Mouse (Mus musculus) limb, embryonic 10.5 days (tissue): Measurements from ENCODE around the gene Mtfp1. TPM values are rescaled to one million over a fixed set of nuclear protein-coding genes. Genes with fewer than 3 reads are reported as not detected.
"Not testable (repeated sequence)": the region's sequence is repeated elsewhere in the genome, so short reads cannot be mapped to it uniquely, and the experiment has no call there.

ENCODE experiments used
- DNase-seq: peaks from one replicate; pipeline ENCODE4 v3.0.0-alpha.2; 2017; ENCODE audit warnings: low spot score
- H3K27ac ChIP-seq: fragments of 300-500 bp; sonication (generic); 2 replicates; pipeline ENCODE4 v1.5.1; 2016; ENCODE audit warnings: mild to moderate bottlenecking
- H3K27me3 ChIP-seq: fragments of 300-500 bp; sonication (generic); 2 replicates; pipeline ENCODE4 v1.6.1; 2016; ENCODE audit warnings: low read depth, mild to moderate bottlenecking; ENCODE audit not compliant: poor library complexity, severe bottlenecking
- H3K36me3 ChIP-seq: fragments of 300-500 bp; sonication (generic); 2 replicates; pipeline ENCODE4 v1.6.1; 2016; ENCODE audit warnings: mild to moderate bottlenecking, moderate library complexity
- H3K4me1 ChIP-seq: fragments of 300-500 bp; sonication (generic); 2 replicates; pipeline ENCODE4 v1.6.1; 2016
- H3K4me3 ChIP-seq: fragments of 300-500 bp; sonication (generic); 2 replicates; pipeline ENCODE4 v1.5.1; 2016; ENCODE audit warnings: mild to moderate bottlenecking, moderate library complexity
- H3K9me3 ChIP-seq: fragments of 300-500 bp; sonication (generic); replicated peaks from 2 replicates; pipeline ENCODE4 v1.6.1; 2016; ENCODE audit warnings: mild to moderate bottlenecking
- WGBS: fragments of 180-500 bp; shearing (Covaris S2); methylation state at CpG from one replicate; pipeline ENCODE4 v1.1.7; 2016; 5-methylcytosine and 5-hydroxymethylcytosine counted together
- polyA plus RNA-seq: library from polyadenylated mRNA; unstranded; fragments of >200 nt; fragmentation: Nextera tagmentation; extraction: Ambion mirVana; gene quantifications from 2 replicates; pipeline ENCODE4 v1.2.1, GENCODE M21; 2016

Mtfp1 gene
- polyA plus RNA-seq, 1 experiment from 2014 or later: 12.5 TPM

DNA sequence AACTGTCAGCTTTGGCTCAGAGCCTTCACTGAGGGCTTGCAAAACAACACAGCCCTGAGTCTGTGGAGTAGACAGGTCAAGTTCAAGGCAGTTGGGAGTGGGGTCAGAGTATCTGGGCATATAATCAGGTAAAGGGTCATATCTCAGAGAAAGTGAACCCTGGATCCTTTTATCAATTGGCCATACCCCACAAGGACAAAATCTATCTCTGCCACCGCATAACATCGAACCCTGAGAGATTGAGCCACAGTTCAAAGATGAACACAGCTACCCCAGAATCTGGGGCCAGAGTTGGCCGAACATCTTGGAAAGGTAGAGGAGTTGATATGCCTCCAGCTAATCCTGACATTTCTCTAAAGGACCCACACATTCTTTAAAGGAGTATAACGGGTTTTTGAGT, 16.8 kb upstream of the Mtfp1 start:
- no peak for DNase-seq
- H3K27ac ChIP-seq: no peak overlapping the region
- H3K9me3 ChIP-seq: no peaks in the 10 kb centered on the region
- no peak overlapping the region for H3K4me3 ChIP-seq
- 0 out of 2 replicates have a peak, but pooled peaks cover 4% of the 10 kb centered on the region for H3K4me1 ChIP-seq
- no peaks in the 10 kb centered on the region for H3K36me3 ChIP-seq
- peaks cover 8% of the 10 kb centered on the region for H3K27me3 ChIP-seq
- whole genome bisulfite sequencing: 90% methylated on average over 4 of the region's 4 CpGs

DNA sequence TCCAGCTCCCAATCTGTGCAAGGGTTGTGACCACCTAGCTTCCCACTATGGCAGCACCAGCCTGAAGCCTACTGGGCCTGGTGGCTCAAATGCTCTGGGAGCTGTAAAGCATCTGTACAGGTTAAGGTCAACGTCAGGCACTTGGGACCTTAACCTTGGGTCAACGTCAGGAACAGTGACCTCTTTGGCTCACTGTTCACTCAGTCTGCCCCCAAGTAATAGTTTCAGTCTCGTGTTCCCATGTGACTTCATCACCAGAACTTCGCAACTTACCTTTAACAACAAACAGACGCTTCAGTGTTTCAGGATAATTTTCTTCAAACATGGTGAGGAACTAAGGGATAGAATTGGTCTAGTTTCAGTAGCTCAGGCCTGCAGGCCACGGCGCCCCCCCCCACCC, 13.4 kb upstream of the Mtfp1 start:
- Histone ChIP-seq H3K4me1 (0 out of 2 replicates have a peak, but pooled peaks cover 4% of the 10 kb centered on the region), H3K27me3 (no peaks in the 10 kb centered on the region), H3K4me3 (no peak overlapping the region), H3K36me3 (no peaks in the 10 kb centered on the region), H3K9me3 (no peaks in the 10 kb centered on the region), H3K27ac (no peak overlapping the region)
- 77% methylated on average over 7 of the region's 7 CpGs for WGBS
- DNase-seq: no peak

DNA sequence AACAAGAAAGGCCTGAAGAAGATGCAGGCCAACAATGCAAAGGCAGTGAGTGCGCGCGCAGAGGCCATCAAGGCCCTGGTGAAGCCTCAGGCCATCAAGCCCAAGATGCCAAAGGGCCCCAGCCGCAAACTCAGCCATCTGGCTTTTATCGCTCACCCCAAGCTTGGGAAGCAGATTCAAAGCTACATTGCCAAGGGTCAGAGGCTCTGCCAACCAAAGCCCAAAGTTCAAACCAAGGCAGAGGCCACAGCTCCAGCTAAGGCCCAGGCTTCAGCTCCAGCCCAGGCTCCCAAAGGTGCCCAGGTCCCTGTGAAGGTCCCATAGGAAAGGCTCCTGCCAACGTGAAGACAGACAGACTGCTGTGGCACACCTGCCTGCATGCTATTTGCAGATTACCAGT, 12.7 kb upstream of the Mtfp1 start:
- not testable (repeated sequence) for DNase-seq, H3K36me3 ChIP-seq, H3K9me3 ChIP-seq, H3K4me1 ChIP-seq, H3K4me3 ChIP-seq, H3K27me3 ChIP-seq, H3K27ac ChIP-seq
- 92% methylated on average over 6 of the region's 6 CpGs for WGBS

DNA sequence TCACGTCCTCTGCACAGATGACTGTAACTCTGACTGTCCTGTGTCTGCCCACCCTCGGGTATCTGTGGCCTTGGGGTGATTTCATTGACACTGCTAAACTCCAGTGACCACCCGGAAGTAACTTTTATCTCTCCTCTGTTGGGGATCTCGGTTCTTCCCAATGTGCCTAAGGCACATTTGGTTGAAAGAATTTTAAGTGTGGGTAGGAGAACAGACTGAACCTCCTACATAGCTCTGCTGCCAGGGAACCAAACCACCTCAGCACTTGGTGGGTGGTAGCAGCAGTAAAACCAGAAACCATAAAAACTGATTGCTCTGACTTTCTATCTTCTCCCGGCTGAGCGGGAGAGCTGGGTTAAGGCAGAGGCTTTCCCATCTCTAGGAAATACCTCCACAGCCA, 10.2 kb upstream of the Mtfp1 start:
- no peak for DNase-seq
- H3K27ac ChIP-seq: no peak overlapping the region
- WGBS: 50% methylated on average over 6 of the region's 6 CpGs
- no peak overlapping the region for H3K4me3 ChIP-seq
- no peaks in the 10 kb centered on the region for H3K9me3 ChIP-seq
- no peaks in the 10 kb centered on the region for H3K36me3 ChIP-seq
- no peaks in the 10 kb centered on the region for H3K27me3 ChIP-seq
- H3K4me1 ChIP-seq: 0 out of 2 replicates have a peak, but pooled peaks cover 4% of the 10 kb centered on the region

DNA sequence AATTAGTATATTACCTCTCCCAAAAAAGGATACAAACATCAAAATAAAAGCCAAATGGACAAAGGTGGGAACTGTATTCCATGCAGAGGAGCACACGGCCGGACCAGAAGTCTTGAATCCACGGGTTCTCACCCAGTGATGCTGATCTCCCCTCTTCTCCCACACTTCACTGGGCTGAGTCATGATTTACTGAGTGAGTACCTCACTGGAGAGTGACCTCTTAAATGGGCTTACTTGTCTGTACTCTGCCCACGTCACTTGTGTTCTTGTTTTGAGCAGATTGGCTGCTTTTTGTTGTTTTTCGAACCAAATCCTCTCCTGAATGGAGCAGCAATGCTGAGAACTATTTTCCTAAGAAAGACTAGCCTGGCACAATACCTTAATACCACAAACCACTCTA, 9.7 kb upstream of the Mtfp1 start:
- no peak overlapping the region for H3K4me3 ChIP-seq
- H3K27ac ChIP-seq: no peak overlapping the region
- 0 out of 2 replicates have a peak, but pooled peaks cover 4% of the 10 kb centered on the region for H3K4me1 ChIP-seq
- no peaks in the 10 kb centered on the region for H3K27me3 ChIP-seq
- 80% methylated on average over 5 of the region's 5 CpGs for WGBS
- H3K9me3 ChIP-seq: no peaks in the 10 kb centered on the region
- no peak for DNase-seq
- no peaks in the 10 kb centered on the region for H3K36me3 ChIP-seq

DNA sequence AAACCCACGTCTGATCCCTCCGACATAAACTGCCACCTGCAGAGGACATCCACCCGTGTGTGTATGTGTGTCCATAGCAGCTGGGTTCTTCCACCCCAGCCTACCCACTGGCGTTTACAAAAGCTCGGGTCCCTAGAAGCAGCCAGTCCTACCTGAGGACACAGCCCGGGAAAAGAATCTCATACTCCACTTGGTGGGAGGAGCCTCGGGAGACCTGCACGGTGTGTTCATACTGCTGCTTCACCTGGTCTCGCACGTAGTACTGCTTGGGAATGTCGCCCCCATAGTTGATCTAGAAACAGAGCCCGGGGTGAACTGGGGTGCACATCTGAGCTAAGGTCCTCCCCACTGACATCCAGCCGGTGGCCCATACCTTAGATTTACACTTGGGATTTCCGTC, 8.3 kb upstream of the Mtfp1 start:
- H3K27ac ChIP-seq: no peak overlapping the region
- H3K4me1 ChIP-seq: no peaks in the 10 kb centered on the region
- no peaks in the 10 kb centered on the region for H3K36me3 ChIP-seq
- WGBS: 86% methylated on average over 14 of the region's 14 CpGs
- H3K9me3 ChIP-seq: no peaks in the 10 kb centered on the region
- H3K4me3 ChIP-seq: no peak overlapping the region
- H3K27me3 ChIP-seq: no peaks in the 10 kb centered on the region
- no peak for DNase-seq

DNA sequence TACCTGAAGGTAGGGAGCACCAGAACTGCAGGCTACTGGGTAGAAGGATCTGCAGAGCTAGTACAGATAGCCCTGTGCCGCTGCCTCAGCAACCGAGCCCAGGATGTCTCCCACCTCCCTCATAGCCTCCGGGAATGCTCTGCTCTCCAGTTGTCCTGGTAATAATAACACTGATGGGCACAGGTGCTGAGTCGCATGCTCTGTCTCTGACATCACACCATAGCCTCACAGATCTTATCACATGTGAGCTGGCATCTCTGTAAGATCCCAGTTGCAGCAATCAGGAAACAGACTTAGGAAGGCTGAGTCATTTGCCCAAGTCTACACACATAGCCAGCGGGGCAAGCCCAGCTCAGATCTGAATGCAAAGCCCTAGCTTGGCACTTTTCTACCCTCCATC, 6.6 kb upstream of the Mtfp1 start:
- H3K9me3 ChIP-seq: no peaks in the 10 kb centered on the region
- H3K4me3 ChIP-seq: no peak overlapping the region
- H3K4me1 ChIP-seq: peaks cover 8% of the 10 kb centered on the region
- no peak for DNase-seq
- H3K27ac ChIP-seq: no peak overlapping the region
- 88% methylated on average over 5 of the region's 5 CpGs for WGBS
- H3K36me3 ChIP-seq: no peaks in the 10 kb centered on the region
- no peaks in the 10 kb centered on the region for H3K27me3 ChIP-seq

DNA sequence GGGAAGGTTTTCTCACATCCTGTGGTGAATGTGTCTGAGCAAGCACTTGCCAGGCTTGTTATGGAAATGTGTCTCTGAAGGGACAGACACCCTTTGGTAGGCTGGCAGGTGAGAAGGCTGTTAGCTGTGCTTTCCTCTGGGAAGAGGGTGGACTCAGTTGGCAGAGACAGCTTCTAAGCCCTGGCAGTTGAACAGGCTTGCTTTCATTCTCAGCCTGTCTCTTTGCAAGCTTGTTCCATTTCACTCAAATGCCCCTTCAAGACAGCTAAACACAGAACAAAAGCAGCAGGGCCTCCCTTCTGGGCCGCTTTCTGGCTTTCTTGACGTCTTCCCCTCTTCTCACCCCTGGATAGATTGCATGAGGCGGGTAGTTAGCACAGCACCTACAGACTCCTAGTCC, 4.2 kb upstream of the Mtfp1 start:
- no peak overlapping the region for H3K27ac ChIP-seq
- WGBS: 62% methylated on average over 3 of the region's 3 CpGs
- H3K9me3 ChIP-seq: no peaks in the 10 kb centered on the region
- peaks cover 22% of the 10 kb centered on the region for H3K4me1 ChIP-seq
- H3K4me3 ChIP-seq: no peak overlapping the region
- DNase-seq: no peak
- no peaks in the 10 kb centered on the region for H3K27me3 ChIP-seq
- no peaks in the 10 kb centered on the region for H3K36me3 ChIP-seq

DNA sequence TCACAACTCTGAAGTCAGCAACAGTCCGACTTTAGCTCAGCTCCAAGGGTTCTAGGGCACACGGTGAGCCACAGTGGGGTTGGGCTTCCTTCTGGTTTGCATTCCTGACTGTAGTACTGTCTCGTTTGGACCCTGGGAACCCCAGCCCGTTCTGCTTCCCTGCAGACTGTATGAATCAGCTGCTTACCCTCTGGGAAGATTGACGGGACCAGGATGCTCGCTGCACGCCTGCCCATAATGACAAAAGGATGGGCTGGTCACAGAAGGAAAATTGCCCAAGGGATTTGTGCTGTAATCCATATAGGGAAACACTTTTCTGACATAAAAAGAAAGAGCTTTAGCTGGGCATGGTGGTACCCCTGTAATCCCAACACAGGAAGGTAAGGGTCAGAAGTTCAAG, 3.6 kb upstream of the Mtfp1 start:
- Histone ChIP-seq H3K27ac (no peak overlapping the region), H3K27me3 (no peaks in the 10 kb centered on the region), H3K4me1 (peaks cover 25% of the 10 kb centered on the region), H3K36me3 (no peaks in the 10 kb centered on the region), H3K4me3 (no peak overlapping the region), H3K9me3 (no peaks in the 10 kb centered on the region)
- 76% methylated on average over 7 of the region's 7 CpGs for WGBS
- no peak for DNase-seq

DNA sequence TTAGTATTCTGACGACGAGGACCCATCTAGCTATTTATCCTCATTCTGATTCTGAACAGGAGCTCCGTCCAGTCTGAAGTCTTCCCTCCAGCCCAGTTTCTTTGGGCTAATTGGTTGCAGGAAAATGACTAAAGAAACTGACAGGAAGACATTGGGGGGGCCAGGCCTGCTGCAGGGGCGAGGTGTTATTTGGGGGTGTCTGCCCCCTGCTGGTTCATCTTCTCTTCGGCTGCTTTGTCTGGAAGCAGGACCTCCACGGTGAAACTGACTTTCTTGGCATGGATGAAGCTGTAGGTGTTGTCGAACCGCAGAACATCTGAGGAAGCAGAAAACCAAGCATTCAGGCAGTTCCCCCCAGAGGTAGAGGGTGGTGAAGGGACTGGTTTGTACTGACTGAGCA, 2.9 kb upstream of the Mtfp1 start:
- peaks cover 25% of the 10 kb centered on the region for H3K4me1 ChIP-seq
- DNase-seq: no peak
- no peaks in the 10 kb centered on the region for H3K9me3 ChIP-seq
- no peak overlapping the region for H3K4me3 ChIP-seq
- H3K27me3 ChIP-seq: no peaks in the 10 kb centered on the region
- WGBS: 70% methylated on average over 8 of the region's 8 CpGs
- no peaks in the 10 kb centered on the region for H3K36me3 ChIP-seq
- H3K27ac ChIP-seq: no peak overlapping the region

DNA sequence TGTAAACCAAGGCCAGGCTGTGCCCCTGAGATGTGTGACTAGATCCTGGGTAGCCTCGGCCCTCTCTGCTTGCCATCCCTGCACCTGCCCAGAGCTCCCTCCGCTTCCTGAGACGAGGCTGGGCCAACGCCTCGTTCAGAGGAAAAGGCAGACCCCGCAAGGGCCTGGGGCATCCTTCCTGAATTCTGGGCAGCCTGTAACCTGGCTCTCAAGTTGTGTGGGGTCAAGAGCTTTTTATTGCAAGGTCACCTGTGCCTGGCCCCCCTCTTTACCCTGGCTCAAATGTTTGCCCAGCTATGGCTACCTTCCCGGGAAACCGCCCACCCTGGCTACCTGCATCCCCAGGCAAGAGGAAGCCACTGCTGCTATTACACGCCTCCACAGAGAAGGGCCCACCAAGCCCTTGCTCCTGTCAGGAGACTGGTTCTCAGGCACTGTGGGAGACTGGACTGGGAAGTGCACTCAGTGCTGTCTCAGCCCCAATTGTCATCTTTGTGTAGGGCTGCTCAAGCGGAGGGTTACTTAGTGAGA, 1.9 kb upstream of the Mtfp1 start:
- peak overlapping the region; percentile 92 for H3K27ac ChIP-seq
- peaks cover 3% of the 10 kb centered on the region for H3K36me3 ChIP-seq
- H3K9me3 ChIP-seq: no peaks in the 10 kb centered on the region
- peak overlapping the region; percentile 58 for H3K4me3 ChIP-seq
- H3K27me3 ChIP-seq: no peaks in the 10 kb centered on the region
- no peak for DNase-seq
- WGBS: 37% methylated on average over 10 of the region's 10 CpGs
- peaks cover 25% of the 10 kb centered on the region for H3K4me1 ChIP-seq

DNA sequence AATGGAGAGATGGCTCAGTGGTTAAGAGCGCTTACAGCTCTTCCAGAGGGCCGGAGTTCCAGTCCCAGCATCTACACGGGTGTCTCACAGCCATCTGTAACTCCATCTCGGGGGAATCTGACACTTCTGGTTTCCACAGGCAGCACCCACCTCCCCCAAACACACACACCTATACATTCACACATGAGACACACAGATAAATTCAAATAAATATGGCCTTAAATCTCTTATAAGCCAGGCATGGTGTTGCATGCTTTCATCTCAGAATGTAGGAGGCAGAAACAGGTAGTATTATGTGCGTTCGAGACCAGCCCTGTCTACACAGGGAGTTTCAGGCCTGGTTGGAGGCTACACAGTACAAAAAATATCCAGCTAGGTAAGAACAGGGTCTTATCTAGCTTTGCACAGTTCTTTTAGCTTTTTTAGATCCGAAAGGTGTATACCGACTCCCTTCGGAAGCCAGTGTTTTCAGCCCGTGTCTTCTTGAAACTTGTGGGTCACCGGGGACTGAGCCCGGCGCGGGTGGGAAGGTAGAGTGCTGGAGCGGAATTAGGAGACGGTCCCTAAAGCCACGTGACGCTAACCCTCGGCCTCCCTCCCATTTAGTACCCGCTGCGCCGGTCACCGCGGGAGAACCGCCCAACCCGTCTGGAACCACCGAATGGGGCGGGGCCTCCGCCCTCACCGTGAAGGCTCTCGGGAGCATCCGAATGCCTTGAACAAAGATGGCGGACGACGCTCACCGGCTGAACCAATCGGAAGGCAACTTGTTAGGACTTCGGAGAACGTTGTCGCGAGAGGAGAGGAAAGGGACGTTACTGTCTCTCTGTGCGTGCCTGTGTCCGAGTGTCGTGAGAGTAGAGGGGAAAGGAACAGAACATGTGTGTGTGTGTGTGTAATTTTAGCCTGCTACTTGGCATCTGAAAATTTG, 1.1 kb upstream of the Mtfp1 start:
- WGBS: 3% methylated on average over 45 of the region's 45 CpGs
- Histone ChIP-seq H3K4me3 (peak overlapping the region; percentile 58), H3K36me3 (peaks cover 11% of the 10 kb centered on the region), H3K27ac (peak overlapping the region; percentile 92), H3K4me1 (peaks cover 25% of the 10 kb centered on the region), H3K27me3 (no peaks in the 10 kb centered on the region), H3K9me3 (no peaks in the 10 kb centered on the region)
- peak; percentile 95 for DNase-seq

DNA sequence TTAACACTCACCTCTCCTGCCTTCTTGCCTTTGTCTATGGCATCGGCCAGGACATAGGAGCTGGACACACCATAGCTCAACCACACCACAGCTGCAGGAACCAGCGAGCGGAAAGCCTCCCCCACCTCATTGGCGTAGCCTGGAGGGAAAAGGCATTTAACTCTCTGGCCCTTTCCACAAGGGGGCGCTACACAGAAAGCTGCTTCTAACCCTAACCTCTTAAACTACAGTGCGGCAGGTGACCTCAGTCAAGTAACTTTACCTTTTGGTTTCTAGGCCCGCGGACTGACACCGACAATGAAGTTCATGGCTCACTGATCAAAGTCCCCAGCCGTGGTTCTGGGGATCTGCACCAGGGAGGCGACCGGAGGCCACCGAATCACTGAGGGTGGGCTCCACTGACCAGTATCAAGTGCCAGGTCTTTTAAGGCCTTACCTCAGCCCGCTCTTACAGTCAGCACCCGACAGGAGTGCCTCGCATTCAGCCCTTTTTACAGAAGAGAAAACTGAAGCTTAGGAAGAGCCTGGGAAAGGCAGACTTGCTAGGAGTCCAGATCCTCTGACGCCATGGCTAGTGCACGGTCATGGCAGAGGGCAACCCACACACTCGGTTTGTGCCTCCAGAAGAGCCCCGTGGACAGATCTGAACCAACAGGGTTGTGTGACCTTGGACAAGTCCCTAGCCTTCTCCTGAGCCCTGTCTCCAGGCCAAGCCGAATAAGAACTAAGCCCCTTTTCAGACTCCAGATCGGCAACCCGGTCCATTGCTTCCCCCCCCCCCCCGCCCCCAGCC, 671 bp downstream of the Mtfp1 start:
- Histone ChIP-seq H3K9me3 (no peaks in the 10 kb centered on the region), H3K27ac (peak overlapping the region; percentile 92), H3K36me3 (peaks cover 18% of the 10 kb centered on the region), H3K4me1 (peaks cover 25% of the 10 kb centered on the region), H3K27me3 (no peaks in the 10 kb centered on the region), H3K4me3 (peak overlapping the region; percentile 58)
- WGBS: 11% methylated on average over 24 of the region's 24 CpGs
- peak; percentile 82 for DNase-seq
